Mouse (Mus musculus): ENCODE data around the gene Ros1.

- TF ChIP-seq CEBPB (IDR thresholded peaks at IDR 0.05; ENCODE audit: insufficient read depth, poor library complexity, severe bottlenecking) (no peak), MAX (IDR thresholded peaks at IDR 0.05; ENCODE audit: low read depth) (no peak), POLR2A (IDR thresholded peaks at IDR 0.05; ENCODE audit: insufficient read length, low read depth) (no peak), TCF3 (IDR thresholded peaks at IDR 0.05; ENCODE audit: insufficient read length, low read depth) (no peak), TCF12 (IDR thresholded peaks at IDR 0.05; ENCODE audit: insufficient read depth, poor library complexity, severe bottlenecking) (no peak), MYOD1 (IDR thresholded peaks at IDR 0.05; ENCODE audit: control insufficient read depth in 1 of 3, insufficient read length in 2 of 3, low read depth in 2 of 3) (no peak), E2F4 (IDR thresholded peaks at IDR 0.05; ENCODE audit: insufficient read depth) (no peak), USF1 (IDR thresholded peaks at IDR 0.05; ENCODE audit: low read depth) (no peak), MYOG (IDR thresholded peaks at IDR 0.05; ENCODE audit: control insufficient read depth in 1 of 3, insufficient read depth in 1 of 3, insufficient read length in 2 of 3, low read depth in 2 of 3) (no peak), SRF (IDR thresholded peaks at IDR 0.05; ENCODE audit: control insufficient read depth, insufficient read length, low read depth) (no peak), POLR2AphosphoS2 (IDR thresholded peaks at IDR 0.05; ENCODE audit: insufficient read length, low read depth) (no peak)
Observed at GRCm38 (mm10) chr10:52048287-52048686, 146.8 kb downstream of the Ros1 start.

Measured in myocyte (in vitro differentiated cells).